Mouse (Mus musculus): ENCODE measurements around the gene Gm15737. TPM values are rescaled to one million over a fixed set of nuclear protein-coding genes. Genes with fewer than 3 reads are reported as not detected.

The Gm15737 gene
- polyA plus RNA-seq, 1 experiment: not detected

- Histone ChIP-seq H3K79me2 (ENCODE audit: control insufficient read depth, insufficient read depth) (no peaks in the 10 kb centered on the region), H3K36me3 (ENCODE audit: control insufficient read depth, insufficient read depth) (no peaks in the 10 kb centered on the region), H3K27me3 (ENCODE audit: control insufficient read depth, insufficient read depth, insufficient read length) (no peaks in the 10 kb centered on the region), H3K4me2 (ENCODE audit: low read depth) (no peak overlapping the region), H3K4me3 (no peak overlapping the region), H3ac (ENCODE audit: control insufficient read depth, insufficient read length) (no peak overlapping the region)
- TF ChIP-seq SRF (IDR thresholded peaks at IDR 0.05; ENCODE audit: control insufficient read depth, insufficient read length, low read depth) (no peak), MYOD1 (IDR thresholded peaks at IDR 0.05; ENCODE audit: control insufficient read depth in 1 of 3, insufficient read length in 2 of 3, low read depth in 2 of 3) (no peak), USF1 (IDR thresholded peaks at IDR 0.05; ENCODE audit: low read depth) (no peak), POLR2A (IDR thresholded peaks at IDR 0.05; ENCODE audit: insufficient read length, low read depth) (no peak), MAX (IDR thresholded peaks at IDR 0.05; ENCODE audit: low read depth) (no peak), POLR2AphosphoS2 (IDR thresholded peaks at IDR 0.05; ENCODE audit: insufficient read length, low read depth) (no peak), TCF12 (IDR thresholded peaks at IDR 0.05; ENCODE audit: insufficient read depth, poor library complexity, severe bottlenecking) (no peak), MYOG (IDR thresholded peaks at IDR 0.05; ENCODE audit: control insufficient read depth in 1 of 3, insufficient read depth in 1 of 3, insufficient read length in 2 of 3, low read depth in 2 of 3) (no peak), E2F4 (IDR thresholded peaks at IDR 0.05; ENCODE audit: insufficient read depth) (no peak), CEBPB (IDR thresholded peaks at IDR 0.05; ENCODE audit: insufficient read depth, poor library complexity, severe bottlenecking) (no peak), TCF3 (IDR thresholded peaks at IDR 0.05; ENCODE audit: insufficient read length, low read depth) (no peak), REST (IDR thresholded peaks at IDR 0.05; ENCODE audit: insufficient read depth, insufficient read length) (no peak)
These were observed 11.4 kb upstream of the Gm15737 start for GRCm38 (mm10) chr6:92857761-92858160.

GRCm38 (mm10) chr6:92858721-92859510, 10.2 kb upstream of the Gm15737 start:
- Histone ChIP-seq H3K79me2 (ENCODE audit: control insufficient read depth, insufficient read depth) (no peaks in the 10 kb centered on the region), H3ac (ENCODE audit: control insufficient read depth, insufficient read length) (no peak overlapping the region), H3K27me3 (ENCODE audit: control insufficient read depth, insufficient read depth, insufficient read length) (no peaks in the 10 kb centered on the region), H3K36me3 (ENCODE audit: control insufficient read depth, insufficient read depth) (no peaks in the 10 kb centered on the region), H3K4me2 (ENCODE audit: low read depth) (no peak overlapping the region), H3K4me3 (no peak overlapping the region)
- TF ChIP-seq POLR2AphosphoS2 (IDR thresholded peaks at IDR 0.05; ENCODE audit: insufficient read length, low read depth): no peak
- TF ChIP-seq TCF3 (IDR thresholded peaks at IDR 0.05; ENCODE audit: insufficient read length, low read depth): no peak
- no peak for TF ChIP-seq SRF (IDR thresholded peaks at IDR 0.05; ENCODE audit: control insufficient read depth, insufficient read length, low read depth)
- TF ChIP-seq USF1 (IDR thresholded peaks at IDR 0.05; ENCODE audit: low read depth): no peak
- no peak for TF ChIP-seq MYOG (IDR thresholded peaks at IDR 0.05; ENCODE audit: control insufficient read depth in 1 of 3, insufficient read depth in 1 of 3, insufficient read length in 2 of 3, low read depth in 2 of 3)
- no peak for TF ChIP-seq CEBPB (IDR thresholded peaks at IDR 0.05; ENCODE audit: insufficient read depth, poor library complexity, severe bottlenecking)
- TF ChIP-seq MAX (IDR thresholded peaks at IDR 0.05; ENCODE audit: low read depth): no peak
- no peak for TF ChIP-seq REST (IDR thresholded peaks at IDR 0.05; ENCODE audit: insufficient read depth, insufficient read length)
- no peak for TF ChIP-seq TCF12 (IDR thresholded peaks at IDR 0.05; ENCODE audit: insufficient read depth, poor library complexity, severe bottlenecking)
- no peak for TF ChIP-seq E2F4 (IDR thresholded peaks at IDR 0.05; ENCODE audit: insufficient read depth)
- no peak for TF ChIP-seq MYOD1 (IDR thresholded peaks at IDR 0.05; ENCODE audit: control insufficient read depth in 1 of 3, insufficient read length in 2 of 3, low read depth in 2 of 3)
- TF ChIP-seq POLR2A (IDR thresholded peaks at IDR 0.05; ENCODE audit: insufficient read length, low read depth): no peak

- no peaks in the 10 kb centered on the region for H3K36me3 ChIP-seq (ENCODE audit: control insufficient read depth, insufficient read depth)
- H3K79me2 ChIP-seq (ENCODE audit: control insufficient read depth, insufficient read depth): no peaks in the 10 kb centered on the region
- no peak overlapping the region for H3K4me3 ChIP-seq
- no peak overlapping the region for H3K4me2 ChIP-seq (ENCODE audit: low read depth)
- H3K27me3 ChIP-seq (ENCODE audit: control insufficient read depth, insufficient read depth, insufficient read length): no peaks in the 10 kb centered on the region
- H3ac ChIP-seq (ENCODE audit: control insufficient read depth, insufficient read length): no peak overlapping the region
- TF ChIP-seq E2F4 (IDR thresholded peaks at IDR 0.05; ENCODE audit: insufficient read depth) (no peak), POLR2A (IDR thresholded peaks at IDR 0.05; ENCODE audit: insufficient read length, low read depth) (no peak), REST (IDR thresholded peaks at IDR 0.05; ENCODE audit: insufficient read depth, insufficient read length) (no peak), TCF3 (IDR thresholded peaks at IDR 0.05; ENCODE audit: insufficient read length, low read depth) (no peak), MAX (IDR thresholded peaks at IDR 0.05; ENCODE audit: low read depth) (no peak), TCF12 (IDR thresholded peaks at IDR 0.05; ENCODE audit: insufficient read depth, poor library complexity, severe bottlenecking) (no peak), MYOD1 (IDR thresholded peaks at IDR 0.05; ENCODE audit: control insufficient read depth in 1 of 3, insufficient read length in 2 of 3, low read depth in 2 of 3) (no peak), CEBPB (IDR thresholded peaks at IDR 0.05; ENCODE audit: insufficient read depth, poor library complexity, severe bottlenecking) (no peak), USF1 (IDR thresholded peaks at IDR 0.05; ENCODE audit: low read depth) (no peak)
These were observed 8.8 kb upstream of the Gm15737 start for GRCm38 (mm10) chr6:92860285-92860912.

- no peak for TF ChIP-seq MYOD1 (IDR thresholded peaks at IDR 0.05; ENCODE audit: control insufficient read depth in 1 of 3, insufficient read length in 2 of 3, low read depth in 2 of 3)
- TF ChIP-seq REST (IDR thresholded peaks at IDR 0.05; ENCODE audit: insufficient read depth, insufficient read length): no peak
- no peak for TF ChIP-seq TCF12 (IDR thresholded peaks at IDR 0.05; ENCODE audit: insufficient read depth, poor library complexity, severe bottlenecking)
- TF ChIP-seq POLR2A (IDR thresholded peaks at IDR 0.05; ENCODE audit: insufficient read length, low read depth): no peak
- no peak for TF ChIP-seq MAX (IDR thresholded peaks at IDR 0.05; ENCODE audit: low read depth)
- TF ChIP-seq E2F4 (IDR thresholded peaks at IDR 0.05; ENCODE audit: insufficient read depth): no peak
- no peak for TF ChIP-seq USF1 (IDR thresholded peaks at IDR 0.05; ENCODE audit: low read depth)
- no peak for TF ChIP-seq CEBPB (IDR thresholded peaks at IDR 0.05; ENCODE audit: insufficient read depth, poor library complexity, severe bottlenecking)
- no peak for TF ChIP-seq TCF3 (IDR thresholded peaks at IDR 0.05; ENCODE audit: insufficient read length, low read depth)
- no peak for TF ChIP-seq MYOG (IDR thresholded peaks at IDR 0.05; ENCODE audit: control insufficient read depth in 1 of 3, insufficient read depth in 1 of 3, insufficient read length in 2 of 3, low read depth in 2 of 3)
- TF ChIP-seq POLR2AphosphoS2 (IDR thresholded peaks at IDR 0.05; ENCODE audit: insufficient read length, low read depth): no peak
- no peak for TF ChIP-seq SRF (IDR thresholded peaks at IDR 0.05; ENCODE audit: control insufficient read depth, insufficient read length, low read depth)
- H3K36me3 ChIP-seq (ENCODE audit: control insufficient read depth, insufficient read depth): no peaks in the 10 kb centered on the region
- no peak overlapping the region for H3K4me2 ChIP-seq (ENCODE audit: low read depth)
- no peak overlapping the region for H3ac ChIP-seq (ENCODE audit: control insufficient read depth, insufficient read length)
- H3K27me3 ChIP-seq (ENCODE audit: control insufficient read depth, insufficient read depth, insufficient read length): no peaks in the 10 kb centered on the region
- H3K4me3 ChIP-seq: no peak overlapping the region
- H3K79me2 ChIP-seq (ENCODE audit: control insufficient read depth, insufficient read depth): no peaks in the 10 kb centered on the region
These were observed 6.6 kb upstream of the Gm15737 start for GRCm38 (mm10) chr6:92862599-92862998.

Data from myocyte (in vitro differentiated cells).